Mouse (Mus musculus) erythroblast, adult 5-6 weeks (primary cell): ENCODE data around the gene Rnft1. TPM values are rescaled to one million over a fixed set of nuclear protein-coding genes. Genes with fewer than 3 reads are reported as not detected.

ENCODE experiments used
- total RNA-seq, 2 experiments: library from RNA; stranded (forward) in 1 of 2; stranded (reverse) in 1 of 2; fragments of 150-400 nt in 1 of 2; fragments of 200-764, 138-1000 nt in 1 of 2; gene quantifications; 2 replicates each; pipeline versions ENCODE4 v1.2.3 to v1.2.4; 2015 to 2017; ENCODE audit warnings: low replicate concordance in 2 of 2

The Rnft1 gene
- total RNA-seq, 2 experiments from 2014 or later, result 1.3 to 2.3 TPM

Other genes starting within 250 kb of the Rnft1 start
- 3.7 and 8.4 TPM in 2 replicates for gene Ints2, start 227.1 kb upstream of the Rnft1 start, total RNA-seq (2015; ENCODE audit: low replicate concordance)
- gene Ints2, start 227.1 kb upstream of the Rnft1 start, total RNA-seq (2017; ENCODE audit: low replicate concordance), result 5.6 and 6.8 TPM in 2 replicates
- gene Med13, start 127.1 kb upstream of the Rnft1 start, total RNA-seq (2015; ENCODE audit: low replicate concordance), result 62.1 and 79.6 TPM in 2 replicates
- gene Med13, start 127.1 kb upstream of the Rnft1 start, total RNA-seq (2017; ENCODE audit: low replicate concordance), result 112 and 120 TPM in 2 replicates
- 7.5 and 12.7 TPM in 2 replicates for gene Rps6kb1, start 60.1 kb downstream of the Rnft1 start, total RNA-seq (2015; ENCODE audit: low replicate concordance)
- 20.2 and 24.7 TPM in 2 replicates for gene Rps6kb1, start 60.1 kb downstream of the Rnft1 start, total RNA-seq (2017; ENCODE audit: low replicate concordance)
- gene Tubd1, start 60.3 kb downstream of the Rnft1 start, total RNA-seq (2015; ENCODE audit: low replicate concordance), result 0.77 and 8.8 TPM in 2 replicates
- gene Tubd1, start 60.3 kb downstream of the Rnft1 start, total RNA-seq (2017; ENCODE audit: low replicate concordance), result 2.6 and 5.4 TPM in 2 replicates
- 170 and 241 TPM in 2 replicates for gene Vmp1, start 199.2 kb downstream of the Rnft1 start, total RNA-seq (2015; ENCODE audit: low replicate concordance)
- 162 and 218 TPM in 2 replicates for gene Vmp1, start 199.2 kb downstream of the Rnft1 start, total RNA-seq (2017; ENCODE audit: low replicate concordance)
- gene Ptrh2, start 199.3 kb downstream of the Rnft1 start, total RNA-seq (2015; ENCODE audit: low replicate concordance), result 6.9 and 8.8 TPM in 2 replicates
- gene Ptrh2, start 199.3 kb downstream of the Rnft1 start, total RNA-seq (2017; ENCODE audit: low replicate concordance), result 9.5 TPM in 2 replicates